Mouse (Mus musculus): ENCODE results near the gene Tanc1.

Tanc1 gene

GRCm38 (mm10) chr2:59853543-59853942 lies 241.7 kb downstream of the Tanc1 start:
- Histone ChIP-seq H3K36me3 (ENCODE audit: control insufficient read depth, insufficient read depth, low read length, poor library complexity, severe bottlenecking) (no peaks in the 10 kb centered on the region), H3K27me3 (ENCODE audit: control insufficient read depth, insufficient read depth, low read length, poor library complexity, severe bottlenecking) (no peaks in the 10 kb centered on the region)
- DNase-seq (ENCODE audit: low read depth, low spot score) = no peak

- no peak for DNase-seq (ENCODE audit: low read depth, low spot score)
- H3K36me3 ChIP-seq (ENCODE audit: control insufficient read depth, insufficient read depth, low read length, poor library complexity, severe bottlenecking) = no peaks in the 10 kb centered on the region
These were observed 242.5 kb downstream of the Tanc1 start for GRCm38 (mm10) chr2:59854363-59854762.

GRCm38 (mm10) chr2:59862618-59863017 lies 250.8 kb downstream of the Tanc1 start:
- Histone ChIP-seq H3K27me3 (ENCODE audit: control insufficient read depth, insufficient read depth, low read length, poor library complexity, severe bottlenecking) (no peaks in the 10 kb centered on the region), H3K36me3 (ENCODE audit: control insufficient read depth, insufficient read depth, low read length, poor library complexity, severe bottlenecking) (no peaks in the 10 kb centered on the region)

More at GRCm38 (mm10) chr2:59854363-59854762, 242.5 kb downstream of the Tanc1 start:
- no peaks in the 10 kb centered on the region for H3K27me3 ChIP-seq (ENCODE audit: control insufficient read depth, insufficient read depth, low read length, poor library complexity, severe bottlenecking)

GRCm38 (mm10) chr2:59870526-59870925 lies 258.7 kb downstream of the Tanc1 start:
- no peaks in the 10 kb centered on the region for H3K27me3 ChIP-seq (ENCODE audit: control insufficient read depth, insufficient read depth, low read length, poor library complexity, severe bottlenecking)
- DNase-seq (ENCODE audit: low read depth, low spot score) = no peak
- no peaks in the 10 kb centered on the region for H3K36me3 ChIP-seq (ENCODE audit: control insufficient read depth, insufficient read depth, low read length, poor library complexity, severe bottlenecking)

More at GRCm38 (mm10) chr2:59862618-59863017, 250.8 kb downstream of the Tanc1 start:
- no peak for DNase-seq (ENCODE audit: low read depth, low spot score)

DNA sequence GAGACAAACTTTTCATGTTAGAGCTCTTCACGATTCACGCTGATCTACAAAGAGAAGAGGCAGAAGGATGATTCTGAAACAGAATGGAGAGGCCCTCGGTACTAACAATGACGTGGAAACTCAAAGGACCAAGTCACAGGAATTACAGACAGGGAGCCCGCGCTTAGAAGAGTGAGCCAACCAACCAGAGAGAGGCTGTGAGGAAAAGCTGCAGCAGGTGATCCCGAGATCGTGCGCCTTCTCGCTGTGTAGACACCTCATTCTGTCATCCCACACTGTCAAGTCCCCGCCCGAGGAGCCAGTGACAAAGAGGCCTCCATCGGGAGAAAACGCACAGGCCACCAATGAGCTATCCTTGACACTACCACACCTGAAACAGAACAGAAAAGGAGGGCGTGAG lies 264.6 kb downstream of the Tanc1 start:
- no peaks in the 10 kb centered on the region for H3K27me3 ChIP-seq (ENCODE audit: control insufficient read depth, insufficient read depth, low read length, poor library complexity, severe bottlenecking)
- no peak for DNase-seq (ENCODE audit: low read depth, low spot score)
- H3K36me3 ChIP-seq (ENCODE audit: control insufficient read depth, insufficient read depth, low read length, poor library complexity, severe bottlenecking) = no peaks in the 10 kb centered on the region

DNA sequence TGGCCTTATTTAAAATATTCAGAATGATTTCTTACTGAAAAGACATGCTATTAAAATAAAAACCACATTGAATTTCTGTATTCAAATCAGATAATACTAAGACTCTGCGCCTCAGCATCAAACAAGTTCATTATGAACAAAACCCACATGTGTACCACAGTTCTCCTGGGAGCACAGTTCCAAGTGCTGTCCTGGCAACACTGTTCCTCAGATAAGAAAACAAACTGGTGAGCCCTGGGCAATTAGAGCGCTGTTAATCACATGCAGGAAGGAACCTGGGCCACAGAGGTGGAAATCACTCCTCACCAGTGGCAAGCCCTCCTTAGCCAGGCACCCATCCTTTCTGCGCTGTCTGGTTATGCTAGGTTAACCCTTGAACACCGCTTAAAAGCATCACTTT lies 265.5 kb downstream of the Tanc1 start:
- no peak for DNase-seq (ENCODE audit: low read depth, low spot score)
- Histone ChIP-seq H3K36me3 (ENCODE audit: control insufficient read depth, insufficient read depth, low read length, poor library complexity, severe bottlenecking) (no peaks in the 10 kb centered on the region), H3K27me3 (ENCODE audit: control insufficient read depth, insufficient read depth, low read length, poor library complexity, severe bottlenecking) (no peaks in the 10 kb centered on the region)

DNA sequence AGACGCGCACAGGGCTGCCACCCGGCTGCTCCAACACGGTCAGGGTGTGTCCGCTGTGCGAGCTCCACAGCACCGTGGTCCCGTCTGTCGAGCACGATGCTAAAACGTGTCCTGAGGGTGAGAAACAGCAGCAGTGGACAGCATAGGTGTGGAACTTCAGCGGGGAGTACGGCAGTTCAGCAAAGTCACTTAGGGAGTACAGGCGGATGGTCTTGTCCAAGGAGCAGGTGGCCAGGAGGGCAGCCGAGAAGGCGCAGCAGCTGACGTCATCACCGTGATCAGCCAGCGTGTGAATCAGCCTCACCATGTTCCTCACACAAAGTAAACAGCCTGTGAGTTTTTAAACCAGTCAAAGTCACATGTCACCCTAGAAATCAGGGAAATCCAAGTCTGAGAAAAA lies 266.4 kb downstream of the Tanc1 start:
- DNase-seq (ENCODE audit: low read depth, low spot score) = no peak
- Histone ChIP-seq H3K27me3 (ENCODE audit: control insufficient read depth, insufficient read depth, low read length, poor library complexity, severe bottlenecking) (no peaks in the 10 kb centered on the region), H3K36me3 (ENCODE audit: control insufficient read depth, insufficient read depth, low read length, poor library complexity, severe bottlenecking) (no peaks in the 10 kb centered on the region)

- Histone ChIP-seq H3K27me3 (ENCODE audit: control insufficient read depth, insufficient read depth, low read length, poor library complexity, severe bottlenecking) (no peaks in the 10 kb centered on the region), H3K36me3 (ENCODE audit: control insufficient read depth, insufficient read depth, low read length, poor library complexity, severe bottlenecking) (no peaks in the 10 kb centered on the region)
- no peak for DNase-seq (ENCODE audit: low read depth, low spot score)
These were observed 269.6 kb downstream of the Tanc1 start for GRCm38 (mm10) chr2:59881404-59881803.

GRCm38 (mm10) chr2:59881831-59882741 lies 270.2 kb downstream of the Tanc1 start, which contains the start of gene Wdsub1:
Gene Wdsub1, minus strand, starts transcription at chr2:59882591.
- H3K36me3 ChIP-seq (ENCODE audit: control insufficient read depth, insufficient read depth, low read length, poor library complexity, severe bottlenecking) = no peaks in the 10 kb centered on the region
- peak; percentile 95 for DNase-seq (ENCODE audit: low read depth, low spot score)

DNA sequence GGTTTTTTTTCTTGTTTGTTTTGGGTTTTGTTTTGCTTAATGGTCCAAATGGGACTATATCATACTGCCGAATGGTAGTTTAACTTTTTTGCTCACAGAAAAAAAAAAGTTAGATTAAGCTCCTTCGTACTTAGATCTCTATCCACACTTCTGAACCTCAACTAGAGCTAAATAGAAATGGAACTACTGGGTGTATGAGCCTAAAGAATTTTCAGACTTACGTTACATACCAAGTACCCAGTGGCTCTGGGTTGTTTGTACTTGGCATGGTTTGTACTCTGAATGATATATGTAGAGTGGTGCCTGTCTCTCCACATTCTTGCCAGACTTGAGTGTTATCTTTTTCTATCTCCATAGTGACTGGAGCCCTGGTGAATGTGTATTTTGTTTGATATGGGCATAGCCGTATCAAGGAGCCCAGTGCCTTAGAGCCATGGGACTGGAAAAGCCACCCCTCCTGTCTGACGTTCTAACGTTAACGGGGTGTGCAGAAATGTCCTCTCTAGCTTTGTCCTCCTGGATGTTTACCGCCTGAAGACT lies 271.0 kb downstream of the Tanc1 start:
- DNase-seq (ENCODE audit: low read depth, low spot score) = no peak
- Histone ChIP-seq H3K27me3 (ENCODE audit: control insufficient read depth, insufficient read depth, low read length, poor library complexity, severe bottlenecking) (no peaks in the 10 kb centered on the region), H3K36me3 (ENCODE audit: control insufficient read depth, insufficient read depth, low read length, poor library complexity, severe bottlenecking) (no peaks in the 10 kb centered on the region)

More at GRCm38 (mm10) chr2:59881831-59882741, 270.2 kb downstream of the Tanc1 start, which contains the start of gene Wdsub1:
- H3K27me3 ChIP-seq (ENCODE audit: control insufficient read depth, insufficient read depth, low read length, poor library complexity, severe bottlenecking) = no peaks in the 10 kb centered on the region

- no peaks in the 10 kb centered on the region for H3K36me3 ChIP-seq (ENCODE audit: control insufficient read depth, insufficient read depth, low read length, poor library complexity, severe bottlenecking)
- DNase-seq (ENCODE audit: low read depth, low spot score) = no peak
These were observed 277.9 kb downstream of the Tanc1 start for GRCm38 (mm10) chr2:59889699-59890098.

More at GRCm38 (mm10) chr2:59889699-59890098, 277.9 kb downstream of the Tanc1 start:
- no peaks in the 10 kb centered on the region for H3K27me3 ChIP-seq (ENCODE audit: control insufficient read depth, insufficient read depth, low read length, poor library complexity, severe bottlenecking)
